Mouse (Mus musculus): ENCODE measurements around the gene Tmem132c. TPM values are rescaled to one million over a fixed set of nuclear protein-coding genes. Genes with fewer than 3 reads are reported as not detected.

The Tmem132c gene
- total RNA-seq (2021), result 1 to 10 TPM; 6.5 to 6.6 TPM
- long read RNA-seq, experiment 1, full-length matches to known transcripts, result 5 of 6 reads
- long read RNA-seq, experiment 1, partial matches to known transcripts, result 0 of 6 reads
- long read RNA-seq, experiment 1, other reads (novel, unspliced or antisense), result 1 of 6 reads
- long read RNA-seq, experiment 2, partial matches to known transcripts, result 2 of 2 reads
- long read RNA-seq, experiment 2, other reads (novel, unspliced or antisense), result 0 of 2 reads

GRCm38 (mm10) chr5:127241136-127241924 lies at the start of gene Tmem132c:
Gene Tmem132c, plus strand, starts transcription at chr5:127241808.
- DNase-seq (ENCODE audit: low spot score in 2 of 2), result peak; percentile 26 to 41
- intact Hi-C loops (cut with DNase I), result loop anchor here (5.0 kb wide), 1 partner anchor 1201 kb away; no protein-coding TSS in a partner anchor

- intact Hi-C loops (cut with DNase I), result no loop called here
- no peak for DNase-seq (ENCODE audit: low spot score in 2 of 2)
Measured at GRCm38 (mm10) chr5:127191881-127192280, 49.7 kb upstream of the Tmem132c start.

GRCm38 (mm10) chr5:127198850-127199249 lies 42.8 kb upstream of the Tmem132c start:
- intact Hi-C loops (cut with DNase I), result no loop called here

GRCm38 (mm10) chr5:127204881-127205280 lies 36.7 kb upstream of the Tmem132c start:
- DNase-seq (ENCODE audit: low spot score in 2 of 2), result no peak
- intact Hi-C loops (cut with DNase I), result no loop called here

More at GRCm38 (mm10) chr5:127198850-127199249, 42.8 kb upstream of the Tmem132c start:
- DNase-seq (ENCODE audit: low spot score in 2 of 2), result no peak

GRCm38 (mm10) chr5:127216389-127216788 lies 25.2 kb upstream of the Tmem132c start:
- DNase-seq (ENCODE audit: low spot score in 2 of 2), result no peak
- intact Hi-C loops (cut with DNase I), result no loop called here

GRCm38 (mm10) chr5:127217725-127218124 lies 23.9 kb upstream of the Tmem132c start:
- DNase-seq (ENCODE audit: low spot score in 2 of 2), result no peak
- intact Hi-C loops (cut with DNase I), result no loop called here

GRCm38 (mm10) chr5:127227929-127228595 lies 13.5 kb upstream of the Tmem132c start:
- DNase-seq (ENCODE audit: low spot score in 2 of 2), result no peak
- intact Hi-C loops (cut with DNase I), result no loop called here

- intact Hi-C loops (cut with DNase I), result loop anchor here (2.0 to 10.0 kb wide), 3 partner anchors 103 to 340 kb away; no protein-coding TSS in a partner anchor
- DNase-seq (ENCODE audit: low spot score in 2 of 2), result peak; percentile 21 to 59
Measured at GRCm38 (mm10) chr5:127234715-127235114, 6.9 kb upstream of the Tmem132c start.

- intact Hi-C loops (cut with DNase I), result loop anchor here (2.0 to 10.0 kb wide), 3 partner anchors 102 to 340 kb away; no protein-coding TSS in a partner anchor
- peak; percentile 56 to 77 for DNase-seq (ENCODE audit: low spot score in 2 of 2)
Measured at GRCm38 (mm10) chr5:127235203-127235602, 6.4 kb upstream of the Tmem132c start.

- no peak for DNase-seq (ENCODE audit: low spot score in 2 of 2)
- intact Hi-C loops (cut with DNase I), result loop anchor here (5.0 to 10.0 kb wide), 3 partner anchors 98 to 1203 kb away; no protein-coding TSS in a partner anchor
Measured at GRCm38 (mm10) chr5:127239706-127240105, 1.9 kb upstream of the Tmem132c start.

GRCm38 (mm10) chr5:127240646-127241045 lies 962 bp upstream of the Tmem132c start:
- intact Hi-C loops (cut with DNase I), result loop anchor here (5.0 kb wide), 1 partner anchor 1202 kb away; no protein-coding TSS in a partner anchor
- no peak for DNase-seq (ENCODE audit: low spot score in 2 of 2)

GRCm38 (mm10) chr5:127241925-127242762 lies 536 bp downstream of the Tmem132c start:
- intact Hi-C loops (cut with DNase I), result loop anchor here (5.0 kb wide), 1 partner anchor 1200 kb away; no protein-coding TSS in a partner anchor
- no peak for DNase-seq (ENCODE audit: low spot score in 2 of 2)

- intact Hi-C loops (cut with DNase I), result loop anchor here (5.0 kb wide), 1 partner anchor 1200 kb away; no protein-coding TSS in a partner anchor
- no peak for DNase-seq (ENCODE audit: low spot score in 2 of 2)
Measured at GRCm38 (mm10) chr5:127242763-127243160, 1.2 kb downstream of the Tmem132c start.

GRCm38 (mm10) chr5:127243209-127243608 lies 1.6 kb downstream of the Tmem132c start:
- intact Hi-C loops (cut with DNase I), result loop anchor here (5.0 kb wide), 1 partner anchor 1199 kb away; no protein-coding TSS in a partner anchor
- no peak for DNase-seq (ENCODE audit: low spot score in 2 of 2)

- intact Hi-C loops (cut with DNase I), result loop anchor here (5.0 kb wide), 1 partner anchor 1199 kb away; no protein-coding TSS in a partner anchor
- DNase-seq (ENCODE audit: low spot score in 2 of 2), result no peak
Measured at GRCm38 (mm10) chr5:127243611-127244010, 2.0 kb downstream of the Tmem132c start.

- DNase-seq (ENCODE audit: low spot score in 2 of 2), result no peak
- intact Hi-C loops (cut with DNase I), result no loop called here
Measured at GRCm38 (mm10) chr5:127253263-127253662, 11.7 kb downstream of the Tmem132c start.

- intact Hi-C loops (cut with DNase I), result no loop called here
- no peak for DNase-seq (ENCODE audit: low spot score in 2 of 2)
Measured at GRCm38 (mm10) chr5:127256947-127257610, 15.5 kb downstream of the Tmem132c start.

- intact Hi-C loops (cut with DNase I), result no loop called here
- no peak for DNase-seq (ENCODE audit: low spot score in 2 of 2)
Measured at GRCm38 (mm10) chr5:127262136-127262535, 20.5 kb downstream of the Tmem132c start.
